Mouse (Mus musculus) lung, embryonic 15.5 days (tissue): Measurements from ENCODE around the gene Abhd5. TPM values are rescaled to one million over a fixed set of nuclear protein-coding genes. Genes with fewer than 3 reads are reported as not detected.

Experiments used
- ATAC-seq: fragments of 200-750 bp; cut with Nextera tagmentation; 2 replicates; pipeline ENCODE4 v1.8.0; 2017; ENCODE audit warnings: moderate number of reproducible peaks, borderline replicate concordance; ENCODE audit not compliant: low FRiP score, low TSS enrichment; ENCODE audit errors: extremely low read depth
- H3K27ac ChIP-seq: fragments of 300-500 bp; sonication (generic); 2 replicates; pipeline ENCODE4 v1.5.1; 2015; ENCODE audit warnings: moderate library complexity, mild to moderate bottlenecking, inconsistent platforms
- H3K27me3 ChIP-seq: fragments of 300-500 bp; sonication (generic); 2 replicates; pipeline ENCODE4 v1.6.1; 2015; ENCODE audit warnings: inconsistent platforms
- H3K36me3 ChIP-seq: fragments of 300-500 bp; sonication (generic); 2 replicates; pipeline ENCODE4 v1.6.1; 2015; ENCODE audit warnings: inconsistent platforms
- H3K4me1 ChIP-seq: fragments of 300-500 bp; sonication (generic); 2 replicates; pipeline ENCODE4 v1.6.1; 2015; ENCODE audit warnings: inconsistent platforms
- H3K4me2 ChIP-seq: fragments of 300-500 bp; sonication (generic); 2 replicates; pipeline ENCODE4 v1.6.1; 2015; ENCODE audit warnings: inconsistent platforms, mild to moderate bottlenecking, moderate library complexity
- H3K4me3 ChIP-seq: fragments of 300-500 bp; sonication (generic); 2 replicates; pipeline ENCODE4 v1.5.1; 2015; ENCODE audit warnings: mild to moderate bottlenecking, inconsistent platforms
- H3K9ac ChIP-seq: fragments of 300-500 bp; sonication (generic); 2 replicates; pipeline ENCODE4 v1.6.1; 2015; ENCODE audit warnings: inconsistent platforms
- H3K9me3 ChIP-seq: fragments of 300-500 bp; sonication (generic); 2 replicates; pipeline ENCODE4 v1.6.1; 2016; ENCODE audit warnings: inconsistent platforms
- WGBS: fragments of 180-500 bp; shearing (Covaris S2); methylation state at CpG from one replicate; pipeline ENCODE4 v1.1.7; 2015; 5-methylcytosine and 5-hydroxymethylcytosine counted together
- polyA plus RNA-seq: library from polyadenylated mRNA; unstranded; fragments of >200 nt; fragmentation: Nextera tagmentation; extraction: Ambion mirVana; gene quantifications from 2 replicates; pipeline ENCODE4 v1.2.1, GENCODE M21; 2015

Gene Abhd5
- polyA plus RNA-seq, 1 experiment from 2014 or later = 25.5 TPM

GRCm38 (mm10) chr9:122382006-122382405 lies 30.6 kb downstream of the Abhd5 start:
- Histone ChIP-seq H3K9me3 (no peaks in the 10 kb centered on the region), H3K4me2 (no peak overlapping the region), H3K4me3 (no peak overlapping the region), H3K4me1 (no peaks in the 10 kb centered on the region), H3K27me3 (no peaks in the 10 kb centered on the region), H3K27ac (no peak overlapping the region), H3K9ac (no peak overlapping the region), H3K36me3 (peaks cover 14% of the 10 kb centered on the region; the same call in 1 of the 2 replicates)
- 86% methylated on average over 6 of the region's 6 CpGs for WGBS
- no peak for ATAC-seq

- H3K27ac ChIP-seq = no peak overlapping the region
- H3K36me3 ChIP-seq = 0 out of 2 replicates have a peak, but pooled peaks cover 3% of the 10 kb centered on the region
- H3K4me3 ChIP-seq = no peak overlapping the region
- no peaks in the 10 kb centered on the region for H3K27me3 ChIP-seq
- no peak for ATAC-seq
- no peak overlapping the region for H3K4me2 ChIP-seq
- H3K4me1 ChIP-seq = no peaks in the 10 kb centered on the region
- WGBS = 38% methylated on average over 3 of the region's 3 CpGs
- no peaks in the 10 kb centered on the region for H3K9me3 ChIP-seq
- no peak overlapping the region for H3K9ac ChIP-seq
Measured at GRCm38 (mm10) chr9:122386015-122386414, 34.6 kb downstream of the Abhd5 start.

- WGBS = 61% methylated on average over 5 of the region's 5 CpGs
- Histone ChIP-seq H3K36me3 (no peaks in the 10 kb centered on the region), H3K9ac (no peak overlapping the region), H3K4me2 (no peak overlapping the region), H3K4me3 (no peak overlapping the region), H3K4me1 (no peaks in the 10 kb centered on the region), H3K9me3 (no peaks in the 10 kb centered on the region), H3K27me3 (no peaks in the 10 kb centered on the region), H3K27ac (no peak overlapping the region)
- no peak for ATAC-seq
Measured at GRCm38 (mm10) chr9:122389287-122389920, 38.0 kb downstream of the Abhd5 start.

GRCm38 (mm10) chr9:122395816-122396215 lies 44.4 kb downstream of the Abhd5 start:
- 60% methylated on average over 5 of the region's 5 CpGs for WGBS
- ATAC-seq = no peak
- Histone ChIP-seq H3K27ac (no peak overlapping the region), H3K4me3 (no peak overlapping the region), H3K9ac (no peak overlapping the region), H3K36me3 (no peaks in the 10 kb centered on the region), H3K9me3 (no peaks in the 10 kb centered on the region), H3K4me1 (no peaks in the 10 kb centered on the region), H3K27me3 (no peaks in the 10 kb centered on the region), H3K4me2 (no peak overlapping the region)

- 93% methylated on average over 1 of the region's 1 CpGs for WGBS
- Histone ChIP-seq H3K4me3 (no peak overlapping the region), H3K36me3 (no peaks in the 10 kb centered on the region), H3K4me2 (no peak overlapping the region), H3K9ac (no peak overlapping the region), H3K27ac (no peak overlapping the region), H3K27me3 (no peaks in the 10 kb centered on the region), H3K4me1 (no peaks in the 10 kb centered on the region), H3K9me3 (no peaks in the 10 kb centered on the region)
- no peak for ATAC-seq
Measured at GRCm38 (mm10) chr9:122397156-122397555, 45.7 kb downstream of the Abhd5 start.

GRCm38 (mm10) chr9:122398746-122399145 lies 47.3 kb downstream of the Abhd5 start:
- H3K27ac ChIP-seq = no peak overlapping the region
- no peaks in the 10 kb centered on the region for H3K4me1 ChIP-seq
- no peak for ATAC-seq
- H3K36me3 ChIP-seq = no peaks in the 10 kb centered on the region
- H3K9me3 ChIP-seq = no peaks in the 10 kb centered on the region
- H3K27me3 ChIP-seq = no peaks in the 10 kb centered on the region
- H3K4me2 ChIP-seq = no peak overlapping the region
- no peak overlapping the region for H3K9ac ChIP-seq
- no peak overlapping the region for H3K4me3 ChIP-seq
- 53% methylated on average over 7 of the region's 7 CpGs for WGBS

GRCm38 (mm10) chr9:122401239-122401638 lies 49.8 kb downstream of the Abhd5 start:
- WGBS = 81% methylated on average over 4 of the region's 4 CpGs
- Histone ChIP-seq H3K9ac (no peak overlapping the region), H3K4me2 (no peak overlapping the region), H3K9me3 (no peaks in the 10 kb centered on the region), H3K27ac (no peak overlapping the region), H3K36me3 (no peaks in the 10 kb centered on the region), H3K27me3 (no peaks in the 10 kb centered on the region), H3K4me1 (no peaks in the 10 kb centered on the region), H3K4me3 (no peak overlapping the region)
- no peak for ATAC-seq

- Histone ChIP-seq H3K27ac (no peak overlapping the region), H3K36me3 (no peaks in the 10 kb centered on the region), H3K9ac (no peak overlapping the region), H3K27me3 (no peaks in the 10 kb centered on the region), H3K4me2 (no peak overlapping the region), H3K9me3 (no peaks in the 10 kb centered on the region), H3K4me3 (no peak overlapping the region), H3K4me1 (no peaks in the 10 kb centered on the region)
- 86% methylated on average over 16 of the region's 16 CpGs for WGBS
- ATAC-seq = no peak
Measured at GRCm38 (mm10) chr9:122410437-122411175, 59.2 kb downstream of the Abhd5 start.

GRCm38 (mm10) chr9:122414648-122415047 lies 63.2 kb downstream of the Abhd5 start:
- no peak overlapping the region for H3K4me2 ChIP-seq
- ATAC-seq = no peak
- no peak overlapping the region for H3K27ac ChIP-seq
- 79% methylated on average over 1 of the region's 1 CpGs for WGBS
- H3K4me1 ChIP-seq = no peaks in the 10 kb centered on the region
- no peaks in the 10 kb centered on the region for H3K36me3 ChIP-seq
- no peak overlapping the region for H3K9ac ChIP-seq
- no peak overlapping the region for H3K4me3 ChIP-seq
- H3K9me3 ChIP-seq = no peaks in the 10 kb centered on the region
- no peaks in the 10 kb centered on the region for H3K27me3 ChIP-seq

- no peaks in the 10 kb centered on the region for H3K9me3 ChIP-seq
- ATAC-seq = no peak
- H3K27me3 ChIP-seq = no peaks in the 10 kb centered on the region
- 68% methylated on average over 8 of the region's 8 CpGs for WGBS
- H3K9ac ChIP-seq = no peak overlapping the region
- H3K4me1 ChIP-seq = no peaks in the 10 kb centered on the region
- H3K27ac ChIP-seq = no peak overlapping the region
- no peak overlapping the region for H3K4me2 ChIP-seq
- H3K36me3 ChIP-seq = no peaks in the 10 kb centered on the region
- H3K4me3 ChIP-seq = no peak overlapping the region
Measured at GRCm38 (mm10) chr9:122415056-122415775, 63.8 kb downstream of the Abhd5 start.

GRCm38 (mm10) chr9:122416617-122417016 lies 65.2 kb downstream of the Abhd5 start:
- Histone ChIP-seq H3K27ac (no peak overlapping the region), H3K4me2 (no peak overlapping the region), H3K27me3 (no peaks in the 10 kb centered on the region), H3K4me1 (no peaks in the 10 kb centered on the region), H3K36me3 (no peaks in the 10 kb centered on the region), H3K9ac (no peak overlapping the region), H3K9me3 (no peaks in the 10 kb centered on the region), H3K4me3 (no peak overlapping the region)
- no peak for ATAC-seq
- WGBS = 47% methylated on average over 2 of the region's 2 CpGs

GRCm38 (mm10) chr9:122420195-122420756 lies 68.9 kb downstream of the Abhd5 start:
- 66% methylated on average over 5 of the region's 5 CpGs for WGBS

More at GRCm38 (mm10) chr9:122420195-122420756, 68.9 kb downstream of the Abhd5 start:
- H3K9ac ChIP-seq = no peak overlapping the region
- ATAC-seq = no peak
- H3K4me3 ChIP-seq = no peak overlapping the region
- 0 out of 2 replicates have a peak, but pooled peaks cover 3% of the 10 kb centered on the region for H3K27me3 ChIP-seq
- no peak overlapping the region for H3K27ac ChIP-seq
- H3K4me2 ChIP-seq = no peak overlapping the region
- H3K36me3 ChIP-seq = no peaks in the 10 kb centered on the region
- no peaks in the 10 kb centered on the region for H3K9me3 ChIP-seq
- H3K4me1 ChIP-seq = no peaks in the 10 kb centered on the region
